ENCODE assay signal across 28 mouse cellular contexts in genomic region chr9:71517487-71517886, GRCm38 (mm10).
"Had no signal": no experiment of that assay in that cellular context is flagged by ENCODE, and none has a peak within 500 bp of the region (broad histone marks: within the 10 kb centered on the region; RNA-seq: fewer than 3 reads in every experiment).

No protein-coding gene starts in this region.

- H3K9me3 ChIP-seq: embryonic facial prominence, embryonic 10.5 days; embryonic facial prominence, embryonic 12.5 days; embryonic facial prominence, embryonic 13.5 days; embryonic facial prominence, embryonic 15.5 days; forebrain, embryonic 10.5 days; forebrain, embryonic 12.5 days; forebrain, embryonic 13.5 days; forebrain, embryonic 15.5 days; heart, embryonic 10.5 days; heart, embryonic 12.5 days had no signal

- H3K27me3 ChIP-seq: embryonic facial prominence, embryonic 12.5 days; embryonic facial prominence, embryonic 13.5 days; embryonic facial prominence, embryonic 15.5 days; forebrain, embryonic 12.5 days; forebrain, embryonic 13.5 days; forebrain, embryonic 15.5 days; heart, embryonic 12.5 days had no signal

- H3K9ac ChIP-seq: embryonic facial prominence, embryonic 12.5 days; embryonic facial prominence, embryonic 13.5 days; embryonic facial prominence, embryonic 15.5 days; forebrain, embryonic 12.5 days; forebrain, embryonic 13.5 days; forebrain, embryonic 15.5 days; forebrain, postnatal 0 days; heart, embryonic 12.5 days had no signal

- H3K36me3 ChIP-seq: embryonic facial prominence, embryonic 10.5 days; embryonic facial prominence, embryonic 12.5 days; embryonic facial prominence, embryonic 13.5 days; embryonic facial prominence, embryonic 15.5 days; forebrain, embryonic 10.5 days; forebrain, embryonic 12.5 days; forebrain, embryonic 15.5 days had no signal

- H3K4me3 ChIP-seq: embryonic facial prominence, embryonic 10.5 days; embryonic facial prominence, embryonic 12.5 days; embryonic facial prominence, embryonic 13.5 days; embryonic facial prominence, embryonic 15.5 days; erythroblast, embryonic 14.5 days; forebrain, embryonic 10.5 days; forebrain, embryonic 12.5 days; forebrain, embryonic 13.5 days; forebrain, embryonic 15.5 days; gastrocnemius, adult 2 months; heart, embryonic 10.5 days; heart, embryonic 12.5 days had no signal

- H3K4me2 ChIP-seq: embryonic facial prominence, embryonic 12.5 days; embryonic facial prominence, embryonic 13.5 days; embryonic facial prominence, embryonic 15.5 days; forebrain, embryonic 12.5 days; forebrain, embryonic 13.5 days; forebrain, embryonic 15.5 days; heart, embryonic 12.5 days had no signal

- H3K4me1 ChIP-seq: embryonic facial prominence, embryonic 10.5 days; embryonic facial prominence, embryonic 12.5 days; embryonic facial prominence, embryonic 15.5 days; forebrain, embryonic 10.5 days; forebrain, embryonic 12.5 days; forebrain, embryonic 13.5 days; forebrain, embryonic 15.5 days; heart, embryonic 10.5 days had no signal

- ATAC-seq: forebrain, embryonic 13.5 days; forebrain, embryonic 14.5 days; forebrain, embryonic 15.5 days; forebrain, embryonic 16.5 days; forebrain, postnatal 0 days had no signal

- H3K27ac ChIP-seq: embryonic facial prominence, embryonic 10.5 days; embryonic facial prominence, embryonic 12.5 days; embryonic facial prominence, embryonic 13.5 days; embryonic facial prominence, embryonic 15.5 days; forebrain, embryonic 10.5 days; forebrain, embryonic 12.5 days; forebrain, embryonic 13.5 days; forebrain, embryonic 15.5 days; gastrocnemius, adult 2 months; heart, embryonic 10.5 days had no signal

- DNase-seq: cerebellum, adult 8-10 months; cerebellum, adult 9-10 months; cerebellum, adult 9-11 months; cerebellum, postnatal 10 days; cerebellum, postnatal 14 days; cerebellum, postnatal 25 days; cerebellum, postnatal 36 days; forebrain, postnatal 0 days; gastrocnemius, adult 2 months; gastrocnemius, postnatal 10 days; gastrocnemius, postnatal 14 days; gastrocnemius, postnatal 25 days; gastrocnemius, postnatal 36 days; heart, adult 11 months; heart, adult 18-20 months had no signal
